Mouse (Mus musculus) heart, postnatal 10 days (tissue): Measurements from ENCODE around the gene Hyal2. TPM values are rescaled to one million over a fixed set of nuclear protein-coding genes. Genes with fewer than 3 reads are reported as not detected.

ENCODE experiments used
- DNase-seq, 2 experiments: peaks; one replicate each; pipeline ENCODE4 v3.0.0; 2021
- intact Hi-C: fragments of 180-260 bp; cut with DNase I; formaldehyde crosslinking; loops from one replicate; pipeline ENCODE4 v1.15.1; 2025
- total RNA-seq, 2 experiments: library from RNA; stranded (reverse); gene quantifications; 2 replicates each; pipeline ENCODE4 v1.2.3; 2021

Gene Hyal2
- total RNA-seq, 2 experiments from 2014 or later: 47.0 to 56.0 TPM

GRCm38 (mm10) chr9:107607653-107608245, 40.0 kb downstream of the Hyal2 start:
- intact Hi-C loops: no loop called here
- peak in 1 of 2 experiments; percentile 45 for DNase-seq

GRCm38 (mm10) chr9:107608741-107609432, 41.1 kb downstream of the Hyal2 start, which contains the start of gene Sema3b:
Gene Sema3b, minus strand, starts transcription at chr9:107609229.
- intact Hi-C loops: no loop called here
- DNase-seq: peak in 1 of 2 experiments; percentile 57

GRCm38 (mm10) chr9:107609433-107609830, 41.7 kb downstream of the Hyal2 start:
- intact Hi-C loops: no loop called here

GRCm38 (mm10) chr9:107611456-107612190, 43.9 kb downstream of the Hyal2 start:
- DNase-seq: peak in 1 of 2 experiments; percentile 62
- intact Hi-C loops: loop anchor here (2.0 kb wide), 1 partner anchor 21 kb away; no protein-coding TSS in a partner anchor

More at GRCm38 (mm10) chr9:107609433-107609830, 41.7 kb downstream of the Hyal2 start:
- DNase-seq: no peak

- DNase-seq: peak; percentile 99 to 100
- intact Hi-C loops: loop anchor here (2.0 kb wide), 1 partner anchor 20 kb away; no protein-coding TSS in a partner anchor
Measured at GRCm38 (mm10) chr9:107612191-107612944, 44.6 kb downstream of the Hyal2 start.

- no peak for DNase-seq
- intact Hi-C loops: loop anchor here (2.0 kb wide), 1 partner anchor 20 kb away; no protein-coding TSS in a partner anchor
Measured at GRCm38 (mm10) chr9:107612945-107613569, 45.3 kb downstream of the Hyal2 start.

- DNase-seq: peak; percentile 52 to 62
Measured at GRCm38 (mm10) chr9:107615035-107615434, 47.3 kb downstream of the Hyal2 start.

GRCm38 (mm10) chr9:107617461-107617860, 49.7 kb downstream of the Hyal2 start:
- intact Hi-C loops: no loop called here
- no peak for DNase-seq

More at GRCm38 (mm10) chr9:107615035-107615434, 47.3 kb downstream of the Hyal2 start:
- intact Hi-C loops: no loop called here

- no peak for DNase-seq
- intact Hi-C loops: no loop called here
Measured at GRCm38 (mm10) chr9:107618098-107618497, 50.4 kb downstream of the Hyal2 start.

GRCm38 (mm10) chr9:107618778-107619545, 51.2 kb downstream of the Hyal2 start:
- intact Hi-C loops: no loop called here
- peak; percentile 76 to 79 for DNase-seq

- intact Hi-C loops: no loop called here
- DNase-seq: peak in 1 of 2 experiments; percentile 67
Measured at GRCm38 (mm10) chr9:107619546-107619879, 51.8 kb downstream of the Hyal2 start.

GRCm38 (mm10) chr9:107620954-107621353, 53.2 kb downstream of the Hyal2 start:
- DNase-seq: no peak
- intact Hi-C loops: no loop called here

Other genes with a start within 250 kb of the Hyal2 start
- gene Hemk1, start 229.6 kb upstream of the Hyal2 start, total RNA-seq: 10 to 100 TPM; 16.8 to 17.0 TPM
- gene 6430571L13Rik, start 227.3 kb upstream of the Hyal2 start, total RNA-seq: 10 to 100 TPM in 1 of 2 experiments, 1 to 10 TPM in 1; 8.9 to 11.4 TPM
- 10 to 100 TPM in 1 of 2 experiments, 1 to 10 TPM in 1; 7.3 to 13.2 TPM for gene Cacna2d2, start 168.3 kb upstream of the Hyal2 start, total RNA-seq
- 10 to 100 TPM; 25.0 to 26.5 TPM for gene Tmem115, start 34.0 kb upstream of the Hyal2 start, total RNA-seq
- gene Cyb561d2, start 25.8 kb upstream of the Hyal2 start, total RNA-seq: 1 to 10 TPM; 5.5 to 6.2 TPM
- gene Nprl2, start 25.7 kb upstream of the Hyal2 start, total RNA-seq: 10 to 100 TPM; 12.9 to 16.7 TPM
- gene Zmynd10, start 20.6 kb upstream of the Hyal2 start, total RNA-seq: not detected
- gene Rassf1, start 16.4 kb upstream of the Hyal2 start, total RNA-seq: 10 to 100 TPM; 28.8 to 32.0 TPM
- 10 to 100 TPM; 25.7 to 26.8 TPM for gene Tusc2, start 4.7 kb upstream of the Hyal2 start, total RNA-seq
- 1 to 10 TPM; 3.9 to 5.7 TPM for gene Hyal1, start 9.0 kb downstream of the Hyal2 start, total RNA-seq
- 10 to 100 TPM; 13.0 to 16.2 TPM for gene Naa80, start 10.9 kb downstream of the Hyal2 start, total RNA-seq
- gene Hyal3, start 12.9 kb downstream of the Hyal2 start, total RNA-seq: under 1 TPM; 0.41 to 0.79 TPM
- gene Ifrd2, start 19.7 kb downstream of the Hyal2 start, total RNA-seq: 10 to 100 TPM; 36.9 to 40.7 TPM
- 10 to 100 TPM; 15.4 to 17.3 TPM for gene Sema3b, start 41.3 kb downstream of the Hyal2 start, total RNA-seq
- gene Gnai2, start 67.4 kb downstream of the Hyal2 start, total RNA-seq: 100 to 1,000 TPM; 422 to 478 TPM
- 10 to 100 TPM; 20.5 to 22.6 TPM for gene Slc38a3, start 101.6 kb downstream of the Hyal2 start, total RNA-seq
- gene Gnat1, start 111.8 kb downstream of the Hyal2 start, total RNA-seq: not detected
- 10 to 100 TPM; 19.4 to 22.2 TPM for gene Sema3f, start 142.5 kb downstream of the Hyal2 start, total RNA-seq
- 10 to 100 TPM; 57.8 to 66.6 TPM for gene Rbm5, start 203.1 kb downstream of the Hyal2 start, total RNA-seq